ENCODE assay signal across 9 mouse cellular contexts in genomic region chr3:108146671-108147070, GRCm38 (mm10). TPM values are rescaled to one million over a fixed set of nuclear protein-coding genes. Genes with fewer than 3 reads are reported as not detected.
DNase-seq lines count a peak whose midpoint lies in the region; ATAC-seq and TF ChIP-seq lines count a peak whose summit lies in the region.
"Had no signal": no experiment of that assay in that cellular context is flagged by ENCODE, and none has a peak within 500 bp of the region (broad histone marks: within the 10 kb centered on the region; RNA-seq: fewer than 3 reads in every experiment).

No protein-coding gene starts in this region.

- no peak for TF ChIP-seq POLR2A in testis, adult 2 months (IDR thresholded peaks at IDR 0.05; ENCODE audit: control insufficient read depth, low read depth, low read length)
- TF ChIP-seq POLR2A in thymus, adult 2 months (IDR thresholded peaks at IDR 0.05; ENCODE audit: control insufficient read depth, extremely low read depth, insufficient read depth, low read length, poor library complexity): no peak

- peak overlapping the region; percentile 96 for H3K27ac ChIP-seq in gastrocnemius, adult 2 months
- H3K27ac ChIP-seq in testis, adult 2 months (ENCODE audit: control insufficient read depth, insufficient read depth, low read depth, low read length): peak overlapping the region; percentile 92
- peak overlapping the region; percentile 97; the same call in 1 of the 2 replicates for H3K27ac ChIP-seq in limb, embryonic 15.5 days
- H3K27ac ChIP-seq in stomach, postnatal 0 days (replicated peaks): no peak overlapping the region
- H3K27ac ChIP-seq in thymus, adult 2 months (ENCODE audit: control insufficient read depth, insufficient read depth, low read length): no peak overlapping the region

- TF ChIP-seq CTCF in gastrocnemius, adult 2 months (IDR thresholded peaks at IDR 0.05): no peak
- no peak for TF ChIP-seq CTCF in testis, adult 2 months (IDR thresholded peaks at IDR 0.05; ENCODE audit: control insufficient read depth, insufficient read depth, insufficient replicate concordance, low read depth, low read length)
- no peak for TF ChIP-seq CTCF in stomach, postnatal 0 days (IDR thresholded peaks at IDR 0.05; ENCODE audit: low read depth)
- TF ChIP-seq CTCF in thymus, adult 2 months (IDR thresholded peaks at IDR 0.05; ENCODE audit: borderline replicate concordance, control insufficient read depth, extremely low read depth, insufficient read depth, low read length, poor library complexity): no peak

- 60% methylated on average over 5 of the region's 5 CpGs for WGBS in limb, embryonic 15.5 days
- 47% methylated on average over 5 of the region's 5 CpGs for WGBS in stomach, postnatal 0 days
- 39% methylated on average over 5 of the region's 5 CpGs for WGBS in thymus, adult 2 months

- H3K27me3 ChIP-seq in testis, adult 2 months (ENCODE audit: control insufficient read depth, insufficient read depth, low read length): no peaks in the 10 kb centered on the region
- no peaks in the 10 kb centered on the region for H3K27me3 ChIP-seq in limb, embryonic 15.5 days
- no peaks in the 10 kb centered on the region for H3K27me3 ChIP-seq in stomach, postnatal 0 days (ENCODE audit: control insufficient read depth, insufficient read depth, low read length)
- H3K27me3 ChIP-seq in thymus, adult 2 months (ENCODE audit: control insufficient read depth, insufficient read depth, low read length): no peaks in the 10 kb centered on the region

- H3K4me3 ChIP-seq in gastrocnemius, adult 2 months: peak overlapping the region; percentile 86
- peak overlapping the region; percentile 98 for H3K4me3 ChIP-seq in testis, adult 2 months (ENCODE audit: control insufficient read depth, low read depth, low read length)
- H3K4me3 ChIP-seq in limb, embryonic 15.5 days: peak overlapping the region; percentile 96
- peak overlapping the region; percentile 98 for H3K4me3 ChIP-seq in stomach, postnatal 0 days (ENCODE audit: low read depth, low read length)
- H3K4me3 ChIP-seq in thymus, adult 2 months (ENCODE audit: control insufficient read depth, insufficient read depth, low read length): no peak overlapping the region

- no peaks in the 10 kb centered on the region for H3K36me3 ChIP-seq in testis, adult 2 months (ENCODE audit: control insufficient read depth, insufficient read depth, low read length)
- no peaks in the 10 kb centered on the region for H3K36me3 ChIP-seq in limb, embryonic 15.5 days
- H3K36me3 ChIP-seq in stomach, postnatal 0 days (ENCODE audit: control insufficient read depth, insufficient read depth, low read length): no peaks in the 10 kb centered on the region
- no peaks in the 10 kb centered on the region for H3K36me3 ChIP-seq in thymus, adult 2 months (ENCODE audit: control insufficient read depth, insufficient read depth, low read length)

- H3K4me2 ChIP-seq in limb, embryonic 15.5 days: peak overlapping the region; percentile 74
- peak overlapping the region; percentile 76 for H3K4me2 ChIP-seq in stomach, postnatal 0 days (replicated peaks; ENCODE audit: low read depth)

- no peak overlapping the region for H3K9ac ChIP-seq in limb, embryonic 15.5 days
- H3K9ac ChIP-seq in stomach, postnatal 0 days (ENCODE audit: low read length): peak overlapping the region; percentile 95; the same call in 1 of the 2 replicates

- H3K4me1 ChIP-seq in testis, adult 2 months (ENCODE audit: control insufficient read depth, insufficient read depth, low read length): peaks cover 19% of the 10 kb centered on the region
- peaks cover 21% of the 10 kb centered on the region for H3K4me1 ChIP-seq in limb, embryonic 15.5 days
- H3K4me1 ChIP-seq in stomach, postnatal 0 days (replicated peaks; ENCODE audit: control insufficient read depth, insufficient read depth): no peaks in the 10 kb centered on the region; the same call in 1 of the 2 replicates
- H3K4me1 ChIP-seq in thymus, adult 2 months (replicated peaks; ENCODE audit: control insufficient read depth, insufficient read depth, low read length): peaks cover 4% of the 10 kb centered on the region

- TF ChIP-seq EP300 in stomach, postnatal 0 days (optimal IDR thresholded peaks at IDR 0.05): no peak

- H3K9me3 ChIP-seq in limb, embryonic 15.5 days: no peaks in the 10 kb centered on the region
- no peaks in the 10 kb centered on the region for H3K9me3 ChIP-seq in stomach, postnatal 0 days (ENCODE audit: control insufficient read depth, low read length)

- DNase-seq in gastrocnemius, adult 2 months: no peak
- DNase-seq in gastrocnemius, postnatal 4 days (ENCODE audit: low spot score in 2 of 2): no peak
- no peak for DNase-seq in testis, postnatal 10 days (ENCODE audit: low spot score)
- no peak for DNase-seq in stomach, postnatal 0 days (ENCODE audit: low spot score)
- DNase-seq in thymus, adult 2 months: no peak
- no peak for DNase-seq in Muller cell, postnatal 12 days (ENCODE audit: inconsistent ontology term)

- intact Hi-C loops in gastrocnemius, adult 2 months (cut with DNase I): loop anchor here (1.0 to 10.0 kb wide), 5 partner anchors 76 to 452 kb away; partner anchors contain the start of genes Ahcyl1 and Gstm7

- ATAC-seq in limb, embryonic 15.5 days (ENCODE audit: insufficient number of reproducible peaks, low FRiP score, low TSS enrichment, low read depth): no peak
- no peak for ATAC-seq in stomach, postnatal 0 days (ENCODE audit: low FRiP score, low TSS enrichment)

RNA-seq across cellular contexts. Expression of gene Gnai3, which starts 0.7 kb away (rescaled TPM):
- 10 to 100 TPM; 12.0 to 13.8 TPM for total RNA-seq in gastrocnemius, adult 2 months (2021)
- 10 to 100 TPM; 56.6 to 60.5 TPM for total RNA-seq in gastrocnemius, postnatal 4 days (2021)
- 11.9 and 15.8 TPM in 2 replicates for polyA plus RNA-seq in testis, adult 2 months (2012; rRNA removed)
- polyA plus RNA-seq in limb, embryonic 15.5 days (2015; fragmentation: Nextera tagmentation; extraction: Ambion mirVana): 179 and 183 TPM in 2 replicates
- polyA plus RNA-seq in stomach, postnatal 0 days (2015; fragmentation: Nextera tagmentation; extraction: Ambion mirVana): 107 and 112 TPM in 2 replicates
- 34.3 and 35.7 TPM in 2 replicates for polyA plus RNA-seq in thymus, adult 2 months (2012; rRNA removed)

RNA-seq across cellular contexts. Expression of gene Gpr61, which starts 8.0 kb away (rescaled TPM):
- not detected for total RNA-seq in gastrocnemius, adult 2 months (2021)
- under 1 TPM; 0.18 to 0.22 TPM for total RNA-seq in gastrocnemius, postnatal 4 days (2021)
- polyA plus RNA-seq in testis, adult 2 months (2012; rRNA removed): 1.4 and 1.5 TPM in 2 replicates
- 0.09 TPM in 2 replicates for polyA plus RNA-seq in limb, embryonic 15.5 days (2015; fragmentation: Nextera tagmentation; extraction: Ambion mirVana)
- 0.11 TPM in 2 replicates for polyA plus RNA-seq in stomach, postnatal 0 days (2015; fragmentation: Nextera tagmentation; extraction: Ambion mirVana)
- polyA plus RNA-seq in thymus, adult 2 months (2012; rRNA removed): not detected in 2 replicates
- total RNA-seq: common myeloid progenitor, adult 5-6 weeks had no signal

RNA-seq across cellular contexts. Expression of gene Amigo1, which starts 39.5 kb away (rescaled TPM):
- 10 to 100 TPM; 21.6 to 28.3 TPM for total RNA-seq in gastrocnemius, adult 2 months (2021)
- 10 to 100 TPM; 27.9 to 32.2 TPM for total RNA-seq in gastrocnemius, postnatal 4 days (2021)
- polyA plus RNA-seq in testis, adult 2 months (2012; rRNA removed): 1.1 and 2.2 TPM in 2 replicates
- polyA plus RNA-seq in limb, embryonic 15.5 days (2015; fragmentation: Nextera tagmentation; extraction: Ambion mirVana): 4.7 and 5.4 TPM in 2 replicates
- polyA plus RNA-seq in stomach, postnatal 0 days (2015; fragmentation: Nextera tagmentation; extraction: Ambion mirVana): 3.0 and 3.5 TPM in 2 replicates
- 10.8 and 11.2 TPM in 2 replicates for polyA plus RNA-seq in thymus, adult 2 months (2012; rRNA removed)

RNA-seq across cellular contexts. Expression of gene Gnat2, which starts 54.1 kb away (rescaled TPM):
- total RNA-seq in gastrocnemius, adult 2 months (2021): under 1 TPM; 0.26 to 0.36 TPM
- total RNA-seq in gastrocnemius, postnatal 4 days (2021): under 1 TPM; 0.31 to 0.49 TPM
- 0.40 and 0.71 TPM in 2 replicates for polyA plus RNA-seq in testis, adult 2 months (2012; rRNA removed)
- polyA plus RNA-seq in limb, embryonic 15.5 days (2015; fragmentation: Nextera tagmentation; extraction: Ambion mirVana): 0.67 and 0.96 TPM in 2 replicates
- 0.59 and 0.71 TPM in 2 replicates for polyA plus RNA-seq in stomach, postnatal 0 days (2015; fragmentation: Nextera tagmentation; extraction: Ambion mirVana)
- 0.27 and 0.32 TPM in 2 replicates for polyA plus RNA-seq in thymus, adult 2 months (2012; rRNA removed)

RNA-seq across cellular contexts. Expression of gene Cyb561d1, which starts 54.3 kb away (rescaled TPM):
- 1 to 10 TPM; 2.8 to 3.8 TPM for total RNA-seq in gastrocnemius, adult 2 months (2021)
- total RNA-seq in gastrocnemius, postnatal 4 days (2021): 1 to 10 TPM; 4.5 to 6.1 TPM
- 1.7 and 2.2 TPM in 2 replicates for polyA plus RNA-seq in testis, adult 2 months (2012; rRNA removed)
- polyA plus RNA-seq in limb, embryonic 15.5 days (2015; fragmentation: Nextera tagmentation; extraction: Ambion mirVana): 2.4 and 3.1 TPM in 2 replicates
- polyA plus RNA-seq in stomach, postnatal 0 days (2015; fragmentation: Nextera tagmentation; extraction: Ambion mirVana): 5.5 TPM in 2 replicates
- polyA plus RNA-seq in thymus, adult 2 months (2012; rRNA removed): 21.9 and 23.0 TPM in 2 replicates

Comparison
In these comparisons a context has a peak if more than half of its experiments do, and no peak if none do; other contexts are left out.
1. H3K27ac ChIP-seq: peak in gastrocnemius, adult 2 months (single experiment), testis, adult 2 months (single experiment) and limb, embryonic 15.5 days (single experiment); none in stomach, postnatal 0 days (single experiment) and thymus, adult 2 months (single experiment).